Mouse (Mus musculus) kidney, adult 9 months (tissue): ENCODE measurements around the gene Gria2.

Experiments used
- DNase-seq: peaks from one replicate; pipeline ENCODE4 v3.0.0; 2022

Gene Gria2

GRCm38 (mm10) chr3:80774005-80774764, 28.4 kb downstream of the Gria2 start:
- no peak for DNase-seq

DNA sequence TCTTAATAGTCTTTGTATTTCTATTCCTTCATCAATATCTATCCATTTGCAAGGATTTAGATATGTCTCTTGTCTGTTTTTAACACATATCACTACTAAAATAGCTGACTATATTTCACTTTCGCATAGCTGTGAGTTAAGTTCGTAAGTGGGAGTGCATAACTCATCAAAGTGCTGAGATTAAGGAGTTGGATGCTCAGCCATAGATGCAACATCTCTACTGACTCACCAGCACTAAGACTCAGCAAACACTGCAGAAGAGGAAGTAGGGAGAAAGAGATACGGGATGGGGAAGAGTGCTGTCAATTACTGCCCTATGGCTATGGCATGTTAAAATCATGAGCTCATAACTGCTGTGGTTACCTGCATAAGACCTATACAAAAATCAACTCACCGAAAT, 29.4 kb downstream of the Gria2 start:
- no peak for DNase-seq

- no peak for DNase-seq
Observed at GRCm38 (mm10) chr3:80769506-80770235, 33.0 kb downstream of the Gria2 start.

GRCm38 (mm10) chr3:80758955-80759354, 43.7 kb downstream of the Gria2 start:
- no peak for DNase-seq

GRCm38 (mm10) chr3:80758363-80758762, 44.3 kb downstream of the Gria2 start:
- no peak for DNase-seq

GRCm38 (mm10) chr3:80750786-80751185, 51.8 kb downstream of the Gria2 start:
- no peak for DNase-seq

DNA sequence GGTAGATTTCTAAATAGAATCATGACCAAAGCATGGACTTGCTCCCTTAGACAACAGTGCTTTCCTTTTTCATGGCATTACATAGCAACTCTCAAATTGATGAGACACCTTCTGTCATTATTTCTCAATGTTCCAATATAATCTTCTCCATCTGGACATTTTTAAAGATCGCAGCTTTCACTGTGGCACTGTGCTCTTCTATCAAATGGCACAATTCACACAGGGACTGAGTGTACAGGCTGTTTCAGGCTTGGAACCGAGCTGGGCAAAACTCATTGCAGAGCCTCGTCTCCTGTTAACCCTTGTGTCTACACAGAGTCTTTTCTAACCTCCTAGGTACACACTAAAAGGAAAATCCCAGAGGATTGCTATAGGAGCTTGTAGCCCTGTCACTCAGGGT, 77.4 kb downstream of the Gria2 start:
- no peak for DNase-seq

GRCm38 (mm10) chr3:80713123-80713522, 89.5 kb downstream of the Gria2 start:
- no peak for DNase-seq

DNA sequence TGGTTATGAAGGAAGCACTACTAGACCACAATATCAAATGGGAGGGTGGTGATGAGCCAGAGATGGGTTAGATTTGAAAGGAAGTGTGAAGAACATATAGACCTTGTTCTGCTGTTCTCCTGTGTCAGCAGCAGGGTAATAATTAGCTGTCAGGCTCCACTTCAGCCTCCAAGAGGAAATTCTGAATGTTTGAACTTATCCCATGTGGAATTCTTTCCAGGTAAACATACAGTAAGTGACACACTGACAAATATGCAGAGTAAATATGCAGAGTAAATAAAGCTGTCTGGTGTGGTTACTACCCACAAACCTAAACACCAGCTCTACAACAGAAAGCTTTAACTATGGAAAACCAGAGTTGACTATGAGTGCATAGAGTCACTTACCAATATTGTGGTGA, 93.6 kb downstream of the Gria2 start:
- no peak for DNase-seq

DNA sequence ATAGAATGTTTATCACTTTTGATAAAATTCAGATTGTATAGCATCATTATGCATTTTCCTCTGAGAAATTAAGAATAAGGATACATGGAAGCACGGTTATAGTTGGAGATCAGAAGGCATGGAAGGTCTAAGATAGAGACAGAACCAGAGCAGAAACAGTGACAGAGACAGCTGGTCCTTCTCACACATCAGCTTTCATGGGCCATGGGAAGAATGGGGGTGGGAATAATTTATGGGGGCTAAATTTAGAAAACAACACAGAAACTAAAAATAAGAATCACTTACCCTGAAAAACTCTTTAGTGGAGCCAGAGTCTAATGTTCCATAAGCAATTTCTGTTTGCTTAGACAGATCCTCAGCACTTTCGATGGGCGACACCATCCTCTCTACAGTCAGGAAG, 100.5 kb downstream of the Gria2 start:
- no peak for DNase-seq

DNA sequence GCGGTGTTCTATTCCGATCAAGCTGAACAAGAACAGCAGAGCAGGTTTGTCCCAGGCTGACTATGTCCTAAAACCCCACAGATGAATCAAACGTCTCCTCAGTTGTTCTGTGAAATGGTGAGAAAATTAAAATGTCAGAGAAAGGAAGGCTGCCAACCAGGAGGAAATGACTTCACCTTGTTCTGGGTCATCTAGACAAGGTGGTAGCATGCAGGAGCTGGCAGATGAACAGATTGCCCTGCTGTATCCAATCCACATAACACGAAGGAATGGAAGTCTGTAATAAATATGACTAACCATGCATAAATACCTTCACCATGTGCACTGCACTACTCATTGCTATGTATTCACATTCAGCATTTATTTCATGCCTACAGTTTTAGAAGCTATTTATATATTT, 105.1 kb downstream of the Gria2 start:
- DNase-seq: no peak

GRCm38 (mm10) chr3:80694965-80695364, 107.7 kb downstream of the Gria2 start:
- no peak for DNase-seq

- no peak for DNase-seq
Observed at GRCm38 (mm10) chr3:80665105-80665504, 137.5 kb downstream of the Gria2 start.

GRCm38 (mm10) chr3:80663293-80663692, 139.3 kb downstream of the Gria2 start:
- DNase-seq: no peak

- DNase-seq: no peak
Observed at GRCm38 (mm10) chr3:80661838-80662237, 140.8 kb downstream of the Gria2 start.

DNA sequence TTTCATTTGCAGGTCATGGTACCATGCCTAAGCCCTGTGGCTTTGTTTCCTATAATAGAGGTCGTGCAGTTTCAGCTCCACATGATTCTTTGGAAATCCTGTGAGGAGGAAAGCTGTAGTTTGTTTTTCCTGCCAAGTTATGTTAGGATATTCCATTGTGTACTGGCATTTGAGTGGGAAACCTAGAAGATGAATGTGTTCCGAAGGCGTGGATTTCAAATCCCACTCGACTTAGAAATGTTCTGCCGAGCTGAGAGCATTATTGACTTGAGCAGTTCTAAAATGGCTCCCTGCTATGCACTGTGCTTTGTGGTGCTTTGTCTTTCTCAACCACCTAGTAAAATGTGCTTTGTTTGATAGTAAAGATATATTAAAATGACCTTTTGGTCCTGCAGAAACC, 150.4 kb downstream of the Gria2 start:
- DNase-seq: no peak
